Mouse (Mus musculus): Measurements from ENCODE around the gene Slc25a25. TPM values are rescaled to one million over a fixed set of nuclear protein-coding genes. Genes with fewer than 3 reads are reported as not detected.
A peak's percentile ranks its signal among the peaks of the same experiment; 100 is the strongest.

Gene Slc25a25
- polyA plus RNA-seq, 2 experiments, result 12.7 to 17.4 TPM

DNA sequence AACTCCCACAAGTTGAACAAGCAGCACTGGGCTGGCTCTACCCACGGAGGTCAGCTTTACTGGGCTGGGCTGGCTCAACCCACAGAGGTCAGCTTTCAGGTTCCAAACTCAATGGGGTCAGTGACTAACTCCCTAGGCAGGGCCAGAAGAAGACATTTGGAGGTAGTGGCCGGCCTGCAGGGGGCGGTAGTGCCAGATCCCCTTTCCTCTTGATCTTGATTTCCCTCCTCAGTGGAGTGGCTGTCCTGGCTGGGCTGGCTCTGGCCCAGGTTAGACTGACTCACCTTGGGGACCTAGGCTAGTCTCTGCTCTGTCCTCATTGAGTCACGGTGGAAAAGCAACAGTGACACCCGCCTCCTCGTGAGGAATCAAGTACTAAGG, 20.4 kb upstream of the Slc25a25 start:
- no peaks in the 10 kb centered on the region for H3K27me3 ChIP-seq (ENCODE audit: control insufficient read depth, insufficient read depth, low read length)
- 81% methylated on average over 6 of the region's 6 CpGs for WGBS
- no peak overlapping the region for H3K27ac ChIP-seq (replicated peaks; ENCODE audit: low read depth, low read length)
- H3K4me3 ChIP-seq (replicated peaks; ENCODE audit: low read length), result no peak overlapping the region
- H3K9ac ChIP-seq (ENCODE audit: low read depth, low read length, severe bottlenecking), result no peak overlapping the region
- H3K36me3 ChIP-seq (ENCODE audit: control insufficient read depth, insufficient read depth, low read length), result no peaks in the 10 kb centered on the region
- no peak for ATAC-seq (ENCODE audit: low FRiP score, low read depth)
- TF ChIP-seq POLR2A (IDR thresholded peaks at IDR 0.05; ENCODE audit: borderline replicate concordance, extremely low read depth, insufficient read depth, insufficient read length), result no peak
- DNase-seq (ENCODE audit: low spot score), result no peak
- no peaks in the 10 kb centered on the region for H3K4me1 ChIP-seq (ENCODE audit: control insufficient read depth, insufficient read depth, low read length)
- H3K4me2 ChIP-seq (replicated peaks; ENCODE audit: low read depth, low read length, severe bottlenecking), result no peak overlapping the region
- no peaks in the 10 kb centered on the region for H3K9me3 ChIP-seq (ENCODE audit: control insufficient read depth, low read length)

DNA sequence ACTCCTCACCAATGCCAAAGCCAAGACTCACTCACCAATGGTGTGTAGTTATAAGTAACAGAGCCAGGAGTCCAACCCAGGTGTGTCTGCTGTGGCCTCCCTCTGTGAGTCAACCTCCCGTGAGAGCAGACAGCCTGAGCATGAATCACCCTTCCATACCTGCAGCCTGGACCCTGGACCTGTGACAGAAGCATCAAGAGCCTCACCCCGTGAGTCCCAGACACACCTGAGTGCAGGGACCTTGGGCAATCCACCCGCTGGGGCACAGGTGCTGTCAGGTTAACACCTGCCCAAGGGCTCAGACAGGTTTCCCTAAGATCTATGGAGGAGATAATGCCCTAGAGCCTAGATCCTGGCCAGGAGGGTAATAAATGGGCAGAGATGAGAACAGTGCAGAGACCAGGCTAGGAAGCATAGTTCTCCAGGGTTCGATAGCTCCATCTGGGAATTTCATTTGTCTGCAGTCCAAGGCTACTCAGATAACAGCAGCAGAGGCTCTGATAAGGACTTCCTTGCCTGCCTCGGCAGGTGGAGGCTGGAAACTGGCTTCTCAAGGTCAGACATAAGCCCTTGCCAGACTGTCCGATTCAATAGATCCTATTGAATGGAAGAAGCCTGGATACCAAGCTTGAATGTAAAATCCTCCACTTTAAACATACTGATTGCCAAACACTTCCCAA, 19.9 kb upstream of the Slc25a25 start:
- Histone ChIP-seq H3K36me3 (ENCODE audit: control insufficient read depth, insufficient read depth, low read length) (no peaks in the 10 kb centered on the region), H3K4me1 (ENCODE audit: control insufficient read depth, insufficient read depth, low read length) (no peaks in the 10 kb centered on the region), H3K27me3 (ENCODE audit: control insufficient read depth, insufficient read depth, low read length) (no peaks in the 10 kb centered on the region), H3K27ac (replicated peaks; ENCODE audit: low read depth, low read length) (no peak overlapping the region), H3K9me3 (ENCODE audit: control insufficient read depth, low read length) (no peaks in the 10 kb centered on the region), H3K4me3 (replicated peaks; ENCODE audit: low read length) (no peak overlapping the region), H3K9ac (ENCODE audit: low read depth, low read length, severe bottlenecking) (no peak overlapping the region), H3K4me2 (replicated peaks; ENCODE audit: low read depth, low read length, severe bottlenecking) (no peak overlapping the region)
- WGBS, result 86% methylated on average over 6 of the region's 6 CpGs
- TF ChIP-seq POLR2A (IDR thresholded peaks at IDR 0.05; ENCODE audit: borderline replicate concordance, extremely low read depth, insufficient read depth, insufficient read length), result no peak
- ATAC-seq (ENCODE audit: low FRiP score, low read depth) (no peak), DNase-seq (ENCODE audit: low spot score) (no peak)

GRCm38 (mm10) chr2:32464212-32464891, 13.1 kb upstream of the Slc25a25 start:
- no peak overlapping the region for H3K9ac ChIP-seq (ENCODE audit: low read depth, low read length, severe bottlenecking)
- H3K4me1 ChIP-seq (ENCODE audit: control insufficient read depth, insufficient read depth, low read length), result peaks cover 13% of the 10 kb centered on the region
- TF ChIP-seq POLR2A (IDR thresholded peaks at IDR 0.05; ENCODE audit: borderline replicate concordance, extremely low read depth, insufficient read depth, insufficient read length), result no peak
- 50% methylated on average over 6 of the region's 6 CpGs for WGBS
- H3K4me3 ChIP-seq (replicated peaks; ENCODE audit: low read length), result no peak overlapping the region
- no peak for ATAC-seq (ENCODE audit: low FRiP score, low read depth)
- no peak overlapping the region for H3K4me2 ChIP-seq (replicated peaks; ENCODE audit: low read depth, low read length, severe bottlenecking)
- no peaks in the 10 kb centered on the region for H3K27me3 ChIP-seq (ENCODE audit: control insufficient read depth, insufficient read depth, low read length)
- H3K27ac ChIP-seq (replicated peaks; ENCODE audit: low read depth, low read length), result no peak overlapping the region
- H3K36me3 ChIP-seq (ENCODE audit: control insufficient read depth, insufficient read depth, low read length), result no peaks in the 10 kb centered on the region
- DNase-seq (ENCODE audit: low spot score), result peak; percentile 62
- no peaks in the 10 kb centered on the region for H3K9me3 ChIP-seq (ENCODE audit: control insufficient read depth, low read length)

GRCm38 (mm10) chr2:32463773-32464172, 12.5 kb upstream of the Slc25a25 start:
- Histone ChIP-seq H3K27me3 (ENCODE audit: control insufficient read depth, insufficient read depth, low read length) (no peaks in the 10 kb centered on the region), H3K4me3 (replicated peaks; ENCODE audit: low read length) (no peak overlapping the region), H3K9ac (ENCODE audit: low read depth, low read length, severe bottlenecking) (no peak overlapping the region), H3K4me2 (replicated peaks; ENCODE audit: low read depth, low read length, severe bottlenecking) (no peak overlapping the region), H3K9me3 (ENCODE audit: control insufficient read depth, low read length) (no peaks in the 10 kb centered on the region), H3K36me3 (ENCODE audit: control insufficient read depth, insufficient read depth, low read length) (no peaks in the 10 kb centered on the region), H3K4me1 (ENCODE audit: control insufficient read depth, insufficient read depth, low read length) (peaks cover 13% of the 10 kb centered on the region), H3K27ac (replicated peaks; ENCODE audit: low read depth, low read length) (no peak overlapping the region)
- WGBS, result 94% methylated on average over 2 of the region's 2 CpGs
- no peak for TF ChIP-seq POLR2A (IDR thresholded peaks at IDR 0.05; ENCODE audit: borderline replicate concordance, extremely low read depth, insufficient read depth, insufficient read length)
- ATAC-seq (ENCODE audit: low FRiP score, low read depth) (no peak), DNase-seq (ENCODE audit: low spot score) (no peak)

GRCm38 (mm10) chr2:32459657-32460056, 8.4 kb upstream of the Slc25a25 start:
- no peak overlapping the region for H3K4me3 ChIP-seq (replicated peaks; ENCODE audit: low read length)
- no peak for DNase-seq (ENCODE audit: low spot score)
- ATAC-seq (ENCODE audit: low FRiP score, low read depth), result no peak
- H3K9ac ChIP-seq (ENCODE audit: low read depth, low read length, severe bottlenecking), result no peak overlapping the region
- 89% methylated on average over 2 of the region's 2 CpGs for WGBS
- TF ChIP-seq POLR2A (IDR thresholded peaks at IDR 0.05; ENCODE audit: borderline replicate concordance, extremely low read depth, insufficient read depth, insufficient read length), result no peak
- no peaks in the 10 kb centered on the region for H3K27me3 ChIP-seq (ENCODE audit: control insufficient read depth, insufficient read depth, low read length)
- no peak overlapping the region for H3K4me2 ChIP-seq (replicated peaks; ENCODE audit: low read depth, low read length, severe bottlenecking)
- H3K36me3 ChIP-seq (ENCODE audit: control insufficient read depth, insufficient read depth, low read length), result peaks cover 23% of the 10 kb centered on the region
- no peaks in the 10 kb centered on the region for H3K9me3 ChIP-seq (ENCODE audit: control insufficient read depth, low read length)
- no peak overlapping the region for H3K27ac ChIP-seq (replicated peaks; ENCODE audit: low read depth, low read length)
- peaks cover 11% of the 10 kb centered on the region for H3K4me1 ChIP-seq (ENCODE audit: control insufficient read depth, insufficient read depth, low read length)

Measured in limb, embryonic 14.5 days (tissue).